Mouse (Mus musculus) naive thymus-derived CD4-positive, alpha-beta T cell, adult 2 months (primary cell): ENCODE measurements around the gene Gpr89.

ENCODE experiments used
- DNase-seq: peaks from one replicate; pipeline ENCODE4 v3.0.0-alpha.2; 2011; ENCODE audit warnings: low read depth

Gene Gpr89

DNA sequence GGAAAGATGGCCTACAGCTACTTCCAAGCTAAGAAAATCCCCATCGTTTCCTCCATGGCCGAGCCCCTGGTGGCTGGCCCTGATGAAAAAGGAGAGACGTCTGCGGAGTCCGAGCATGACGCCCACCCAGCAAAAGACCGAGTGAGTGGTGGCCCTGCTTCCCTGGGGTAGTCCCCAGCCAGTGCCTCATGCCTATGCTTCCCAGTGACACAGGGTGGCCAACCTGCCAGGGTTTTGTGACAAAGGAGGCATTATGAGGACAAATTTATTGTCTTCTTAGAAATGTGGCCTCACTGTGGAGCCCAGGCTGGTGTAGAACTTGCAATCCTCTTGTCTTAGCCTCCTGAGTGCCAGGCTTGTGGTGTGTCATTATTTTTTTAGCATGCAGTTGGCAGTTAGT is 36.1 kb downstream of the Gpr89 start:
- DNase-seq = no peak

- DNase-seq = no peak
Measured at GRCm38 (mm10) chr3:96868566-96868965, 36.6 kb downstream of the Gpr89 start.

DNA sequence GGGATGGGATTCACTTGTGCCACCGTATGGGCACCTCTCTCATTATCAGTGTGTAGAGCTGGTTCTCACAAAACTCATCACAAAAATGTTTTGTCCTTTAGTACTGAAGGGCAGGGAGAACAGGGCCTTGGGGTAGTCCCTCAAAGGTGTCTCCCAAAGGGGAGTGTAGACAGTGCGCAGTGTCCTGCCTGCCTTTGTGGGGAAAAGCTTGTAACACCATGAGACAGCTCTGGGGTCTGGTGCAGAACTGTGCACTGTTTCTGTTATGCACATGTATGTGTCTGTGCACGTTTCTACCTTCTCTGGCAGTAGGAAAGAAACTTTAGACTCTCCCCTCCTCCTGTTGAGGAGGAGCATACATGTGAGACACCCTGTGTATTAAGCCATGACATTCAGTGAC is 37.3 kb downstream of the Gpr89 start:
- no peak for DNase-seq

GRCm38 (mm10) chr3:96860498-96860897 is 44.6 kb downstream of the Gpr89 start:
- DNase-seq = no peak

GRCm38 (mm10) chr3:96855833-96856232 is 49.3 kb downstream of the Gpr89 start:
- DNase-seq = no peak

DNA sequence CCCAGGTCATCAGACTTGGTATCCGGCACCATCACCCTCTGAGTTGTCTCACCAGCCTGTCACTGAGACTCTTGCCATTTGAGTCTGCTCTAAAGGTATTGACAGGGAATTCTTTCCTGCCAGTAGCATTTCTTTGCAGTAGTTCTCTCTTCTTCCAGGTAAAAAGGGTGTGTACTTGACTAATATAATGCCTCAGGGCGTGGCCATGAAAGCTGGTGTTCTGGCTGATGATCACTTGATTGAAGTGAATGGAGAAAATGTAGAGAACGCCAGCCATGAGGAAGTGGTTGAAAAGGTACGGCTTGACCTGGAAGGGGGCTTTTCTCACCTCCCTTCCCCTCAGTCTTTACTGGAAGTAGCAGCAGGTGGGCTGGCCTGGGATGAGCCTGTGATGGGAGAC is 50.8 kb downstream of the Gpr89 start:
- no peak for DNase-seq

GRCm38 (mm10) chr3:96852561-96852960 is 52.6 kb downstream of the Gpr89 start:
- DNase-seq = no peak

DNA sequence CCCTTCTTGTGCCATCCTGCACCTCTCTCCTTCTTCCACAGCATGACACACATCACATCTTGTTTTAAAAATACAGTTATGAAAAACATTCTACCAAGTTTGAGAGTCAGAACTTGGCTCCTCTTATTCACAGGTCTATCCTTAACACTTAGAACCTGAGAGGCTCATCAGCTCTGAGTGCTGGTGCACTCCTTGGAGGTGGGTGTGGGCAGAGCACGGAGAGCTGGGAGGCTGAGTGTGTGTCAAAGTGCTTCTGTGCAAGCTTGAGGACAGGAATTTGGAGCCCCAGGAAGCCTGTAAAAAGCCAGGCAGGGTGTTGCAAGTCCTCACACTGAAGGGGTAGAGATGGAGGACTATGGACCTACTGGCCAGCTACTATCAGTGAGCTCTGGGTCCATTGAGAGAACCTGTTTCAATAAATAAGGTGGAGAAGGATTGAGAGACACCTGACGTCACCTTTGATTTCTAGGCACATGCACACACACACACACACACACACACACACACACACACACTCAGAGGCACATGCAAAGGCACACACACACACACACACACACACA is 55.9 kb downstream of the Gpr89 start:
- DNase-seq = no peak

DNA sequence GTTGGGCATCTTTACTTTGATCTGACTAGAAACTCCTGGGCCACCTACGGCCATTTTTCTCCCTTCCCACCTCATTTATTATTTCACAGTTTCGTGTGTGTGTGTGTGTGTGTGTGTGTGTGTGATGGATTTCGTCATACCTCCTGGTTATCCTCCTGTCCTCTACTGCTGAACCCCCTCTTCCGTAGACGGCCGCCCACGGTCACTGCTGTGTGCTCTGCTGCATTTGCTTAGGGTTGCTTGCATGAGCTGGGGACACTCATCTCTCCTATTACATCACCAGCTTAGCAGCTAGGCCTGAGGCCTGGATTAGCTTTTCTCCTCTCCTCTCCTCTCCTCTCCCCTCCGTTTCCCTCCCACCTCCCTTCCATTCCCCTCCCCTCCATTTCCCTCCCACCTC is 56.7 kb downstream of the Gpr89 start:
- peak; percentile 13 for DNase-seq

DNA sequence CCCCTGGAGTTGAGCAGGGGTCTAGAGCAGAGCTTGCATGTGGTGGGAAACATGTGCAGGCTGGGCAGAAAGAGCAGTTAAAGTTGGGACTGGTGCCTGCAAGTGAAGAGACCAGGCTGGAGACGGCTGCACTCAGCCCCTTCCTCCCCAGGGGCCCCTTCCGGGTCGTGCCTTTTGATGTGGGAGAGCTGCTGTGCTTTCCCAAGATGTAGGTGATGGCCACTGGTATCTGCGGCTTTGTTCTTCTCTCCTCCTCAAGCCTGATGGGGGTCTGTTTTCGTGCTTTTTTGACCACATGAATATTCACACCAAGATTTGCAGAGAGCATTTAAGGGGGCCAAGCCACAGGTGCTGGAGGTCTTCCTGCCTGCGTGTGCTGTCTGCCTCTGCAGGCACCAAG is 57.5 kb downstream of the Gpr89 start:
- DNase-seq = peak; percentile 36

GRCm38 (mm10) chr3:96846985-96847384 is 58.2 kb downstream of the Gpr89 start:
- DNase-seq = peak; percentile 34

DNA sequence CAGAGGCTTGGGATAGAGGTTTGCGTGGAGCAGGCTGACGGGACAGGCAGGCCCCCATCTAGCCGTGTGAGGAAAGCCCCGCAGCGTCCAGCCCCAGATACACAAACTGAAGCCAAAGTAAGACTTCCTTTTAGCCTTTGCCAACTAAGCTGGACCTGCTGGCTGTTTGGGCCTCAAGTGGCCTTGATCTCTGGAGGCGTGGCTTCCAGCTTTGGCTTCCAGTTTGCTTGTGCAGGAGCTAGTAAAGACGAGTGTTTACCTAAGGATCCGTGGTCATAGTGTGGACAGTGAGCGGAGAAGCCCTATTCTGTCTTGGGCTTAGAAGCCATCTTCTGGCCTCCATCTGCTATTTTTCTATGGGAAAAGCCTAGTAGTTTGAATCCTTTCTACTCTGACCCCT is 59.3 kb downstream of the Gpr89 start:
- DNase-seq = no peak

GRCm38 (mm10) chr3:96845191-96845590 is 60.0 kb downstream of the Gpr89 start:
- no peak for DNase-seq

DNA sequence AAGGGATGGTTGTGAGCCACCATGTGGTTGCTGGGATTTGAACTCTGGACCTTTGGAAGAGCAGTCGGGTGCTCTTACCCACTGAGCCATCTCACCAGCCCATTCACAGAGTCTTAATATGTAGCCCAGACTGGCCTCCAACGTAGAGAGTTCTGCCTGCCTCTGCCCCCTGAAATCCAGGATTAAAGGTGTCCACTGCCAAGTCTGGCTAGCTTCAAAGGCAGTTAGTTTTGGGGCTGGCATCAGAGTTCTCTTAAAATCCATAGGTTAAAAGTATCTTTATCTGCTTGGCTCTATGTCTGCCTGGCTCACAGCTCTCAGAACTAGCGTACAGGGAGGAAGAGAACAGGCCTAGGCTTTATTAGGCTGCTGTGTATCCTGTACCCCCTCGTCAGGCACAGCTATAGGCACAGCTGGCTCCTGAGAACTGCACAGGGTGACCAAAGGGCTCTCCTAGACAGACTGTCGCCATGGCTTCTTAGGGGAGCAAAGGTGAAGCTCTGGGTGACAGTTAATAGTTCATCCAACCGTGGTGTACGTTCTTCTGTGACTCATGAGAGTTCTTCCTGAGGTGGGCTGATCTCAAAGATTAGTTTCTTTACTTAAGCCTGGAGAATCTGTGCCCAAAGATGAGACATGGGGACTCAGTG is 66.0 kb downstream of the Gpr89 start:
- no peak for DNase-seq

- DNase-seq = no peak
Measured at GRCm38 (mm10) chr3:96836414-96836813, 68.7 kb downstream of the Gpr89 start.

- no peak for DNase-seq
Measured at GRCm38 (mm10) chr3:96834587-96835348, 70.4 kb downstream of the Gpr89 start.

DNA sequence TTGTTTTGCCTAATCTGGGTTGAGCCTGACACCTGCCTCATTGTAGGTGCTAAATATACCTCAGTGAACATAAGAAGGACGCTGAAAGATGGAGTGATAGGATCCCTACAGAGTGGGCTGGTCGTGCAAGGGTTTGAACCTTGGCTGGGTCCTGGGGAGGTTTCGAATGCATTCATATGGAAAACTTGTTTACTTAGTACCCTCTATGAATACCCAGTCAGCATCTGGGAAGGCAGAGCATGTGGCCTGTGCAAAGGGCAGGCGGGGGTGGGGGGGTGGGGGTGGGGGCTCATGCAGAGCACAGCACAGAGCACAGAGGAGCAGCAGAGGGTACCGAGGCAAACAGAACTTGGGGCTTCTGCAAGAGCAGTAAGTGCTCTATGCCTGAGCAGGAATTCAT is 72.2 kb downstream of the Gpr89 start:
- DNase-seq = no peak

DNA sequence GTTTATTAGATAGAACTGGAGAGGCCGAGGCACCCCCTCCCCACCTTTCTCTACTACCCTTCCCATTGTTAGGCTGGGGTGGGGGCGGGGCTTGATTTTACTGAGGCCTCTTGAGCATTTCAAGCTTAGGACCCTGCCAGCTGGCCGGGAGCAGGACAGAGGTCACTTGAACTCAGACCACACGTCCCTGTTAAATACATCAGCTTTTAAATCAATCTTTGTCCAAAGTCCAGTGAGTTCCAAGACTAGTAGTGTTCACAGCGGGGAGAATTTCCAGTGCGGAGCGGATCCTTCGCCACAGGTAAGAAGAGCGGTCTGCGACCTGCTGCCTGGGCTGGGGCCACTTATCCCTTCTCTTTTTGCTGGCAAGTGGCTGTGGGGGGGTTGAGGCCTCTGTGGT is 75.3 kb downstream of the Gpr89 start:
- DNase-seq = no peak

GRCm38 (mm10) chr3:96828984-96829383 is 76.2 kb downstream of the Gpr89 start, which contains the start of the genes Pdzk1 and Cd160:
Gene Pdzk1 (plus strand): TSS chr3:96829284.
Gene Cd160 (minus strand): TSS chr3:96829351.
- no peak for DNase-seq

DNA sequence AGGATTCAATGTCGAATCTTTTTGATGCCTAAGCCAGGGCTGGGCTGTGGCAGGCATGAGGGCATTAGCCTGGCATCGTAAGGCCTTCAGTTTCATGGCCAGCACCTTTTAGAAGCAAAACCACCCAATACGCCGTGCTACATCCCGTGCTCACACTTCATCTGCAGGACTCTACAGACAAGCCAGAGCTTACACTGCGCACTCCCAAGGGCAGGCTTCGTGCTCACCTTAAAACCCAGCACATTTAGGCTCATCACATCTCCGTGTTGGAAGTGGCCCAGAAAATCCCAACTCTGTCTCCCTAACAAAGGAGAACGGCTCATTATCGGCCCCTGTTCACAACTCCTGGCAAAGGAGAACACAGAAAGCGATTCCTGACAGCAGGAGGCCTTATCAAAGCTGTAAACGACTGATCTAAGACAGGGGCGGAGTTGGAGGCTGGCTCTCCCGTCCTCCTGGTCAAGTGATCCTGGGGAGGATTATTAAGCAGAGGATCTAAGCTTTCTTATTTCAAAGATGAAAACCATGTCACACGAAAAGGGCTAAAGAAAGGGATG is 76.8 kb downstream of the Gpr89 start:
- no peak for DNase-seq

- no peak for DNase-seq
Measured at GRCm38 (mm10) chr3:96825261-96825660, 79.9 kb downstream of the Gpr89 start.

DNA sequence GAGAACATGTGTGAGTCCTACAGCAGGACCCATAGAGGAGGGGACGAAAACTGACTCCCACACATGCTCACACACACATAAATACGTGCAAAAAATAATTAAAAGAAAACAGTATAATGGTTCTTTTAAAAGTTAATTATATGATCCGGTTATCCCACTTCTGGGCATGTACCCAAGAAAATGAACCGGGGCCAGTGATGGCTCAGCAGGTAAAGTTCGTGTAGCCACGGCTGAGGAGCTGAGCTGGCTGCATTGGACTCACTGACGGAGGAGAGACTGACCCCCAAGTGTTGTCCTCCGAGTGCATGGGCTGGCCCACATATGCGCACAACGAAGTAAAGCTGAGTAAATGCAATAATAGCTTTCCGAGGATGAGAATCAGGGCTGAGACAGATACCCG is 80.5 kb downstream of the Gpr89 start:
- no peak for DNase-seq

DNA sequence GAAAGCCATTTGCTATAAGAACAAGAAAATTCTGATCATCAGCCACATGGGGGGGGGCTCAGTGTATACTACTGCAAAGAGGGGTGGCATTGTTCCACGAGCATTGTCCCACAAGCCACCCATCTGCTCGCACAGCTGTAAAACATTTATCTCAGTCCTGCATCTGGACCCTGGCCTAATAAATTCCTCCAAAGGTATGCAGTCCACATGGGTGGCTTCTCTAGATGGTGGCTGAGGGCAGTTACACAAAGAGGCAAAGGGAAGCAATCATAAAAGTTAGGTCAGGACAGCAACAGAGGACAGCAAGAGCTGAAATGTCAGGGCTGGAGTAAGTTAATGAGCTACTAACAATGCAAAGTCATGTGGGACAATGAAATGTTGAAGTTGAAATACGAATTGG is 81.4 kb downstream of the Gpr89 start:
- DNase-seq = no peak
